Mouse (Mus musculus) c-Kit-positive CD71-negative TER-119-negative erythroid progenitor cells, embryonic 14.5 days (primary cell): Measurements from ENCODE around the gene Steap2.
"Not testable (repeated sequence)": the region's sequence is repeated elsewhere in the genome, so short reads cannot be mapped to it uniquely, and the experiment has no call there.

ENCODE experiments used
- DNase-seq: peaks from one replicate; pipeline ENCODE4 v3.0.0-alpha.2; 2013; ENCODE audit warnings: low read depth

The Steap2 gene

DNA sequence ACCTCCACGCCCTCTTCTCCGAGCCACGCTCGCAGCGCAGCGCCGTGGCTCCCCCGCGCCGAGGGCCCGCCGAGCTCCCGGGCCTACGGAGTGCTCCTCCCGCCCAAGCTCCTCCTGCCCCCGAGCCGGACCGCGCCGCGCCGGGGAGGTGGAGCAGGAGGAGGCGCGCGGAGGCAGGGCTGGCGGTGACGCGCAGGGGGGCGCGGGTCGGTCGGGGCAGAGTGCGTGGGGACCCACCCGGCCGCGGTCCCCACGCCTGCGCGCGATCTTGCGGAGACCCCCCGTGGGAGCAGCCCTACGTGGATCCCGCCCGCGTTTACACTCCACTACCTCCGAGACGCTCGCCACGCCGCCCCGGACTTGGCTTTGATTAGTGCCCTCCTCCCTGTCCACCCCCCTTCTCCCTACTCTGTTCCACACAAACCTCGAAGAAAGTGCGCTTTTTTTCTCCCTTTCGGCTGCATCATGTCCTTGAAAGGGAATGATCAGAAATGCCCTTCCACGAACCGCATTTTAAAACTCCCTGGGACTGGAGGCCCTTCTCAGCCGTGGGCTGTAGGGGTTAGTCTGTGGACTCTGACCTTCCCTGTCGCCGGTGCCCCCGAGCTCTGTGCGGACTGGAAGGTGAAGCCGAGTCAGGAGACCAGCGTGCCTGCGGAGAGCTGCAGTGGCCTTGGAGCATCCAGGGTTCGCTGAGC, at the start of gene Steap2:
Gene Steap2, minus strand, starts transcription at position 623 of the 698 bp plus-strand sequence.
- no peak for DNase-seq

DNA sequence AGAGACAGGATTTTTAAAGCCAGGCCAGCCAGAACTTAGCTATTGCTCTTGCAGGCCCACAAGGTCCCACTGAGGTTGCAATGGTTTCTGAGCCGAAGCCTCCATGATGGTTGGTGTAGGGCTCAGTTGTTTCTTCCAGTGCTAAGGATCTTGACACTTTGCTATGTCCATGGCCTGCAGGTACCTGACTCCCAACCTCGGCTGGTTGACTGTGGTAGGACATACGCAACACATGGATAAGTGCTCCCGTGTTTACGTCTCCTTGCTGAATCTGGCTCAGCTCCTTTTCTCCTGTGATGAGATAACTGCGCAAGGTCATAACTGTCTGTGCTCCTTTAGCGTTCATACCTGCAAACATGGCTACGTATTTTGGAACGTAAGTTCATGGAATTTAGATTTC, 40.1 kb upstream of the Steap2 start:
- no peak for DNase-seq

DNA sequence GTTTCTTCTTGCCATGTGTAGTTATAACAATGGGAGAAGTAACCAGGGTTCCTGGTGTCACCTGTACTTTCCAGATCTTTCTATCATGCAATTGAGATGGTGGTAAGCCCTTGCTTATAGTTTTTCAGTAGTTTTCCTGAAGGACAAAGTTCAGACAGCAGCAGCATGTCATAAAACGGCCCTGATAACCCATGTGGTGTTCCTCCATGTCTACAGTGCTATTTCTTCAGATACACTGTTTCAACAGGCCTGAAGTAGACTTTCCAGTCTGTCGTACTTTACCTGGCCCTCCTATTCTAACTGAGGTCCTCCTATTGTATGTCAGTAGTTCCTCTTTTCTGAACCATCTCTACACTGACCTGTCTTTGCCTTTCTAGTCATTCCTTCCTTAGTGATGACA, 38.5 kb upstream of the Steap2 start:
- no peak for DNase-seq

- no peak for DNase-seq
Measured at GRCm38 (mm10) chr5:5732208-5732607, 37.8 kb upstream of the Steap2 start.

GRCm38 (mm10) chr5:5729904-5730303, 35.5 kb upstream of the Steap2 start:
- no peak for DNase-seq

DNA sequence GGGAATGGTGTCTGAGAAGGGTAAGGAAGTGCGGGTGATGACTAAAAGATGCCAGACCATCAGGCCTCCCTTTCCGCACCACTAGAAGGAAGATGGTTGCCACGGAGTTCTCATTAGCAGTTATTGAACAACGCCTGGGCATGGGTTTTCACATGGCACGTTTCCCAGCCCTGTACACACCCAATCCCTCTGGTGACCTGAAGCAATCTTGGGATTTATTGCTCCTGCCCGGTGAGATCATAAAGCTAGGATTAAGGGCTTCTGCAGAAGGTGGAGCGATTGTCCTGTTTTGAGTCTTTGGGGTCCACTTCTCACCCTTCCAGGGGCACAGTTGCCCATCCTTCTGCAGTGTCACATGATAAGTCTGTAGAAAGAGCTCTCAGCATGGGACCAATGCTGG, 27.8 kb upstream of the Steap2 start:
- DNase-seq, result no peak

GRCm38 (mm10) chr5:5711032-5711431, 16.7 kb upstream of the Steap2 start:
- no peak for DNase-seq

DNA sequence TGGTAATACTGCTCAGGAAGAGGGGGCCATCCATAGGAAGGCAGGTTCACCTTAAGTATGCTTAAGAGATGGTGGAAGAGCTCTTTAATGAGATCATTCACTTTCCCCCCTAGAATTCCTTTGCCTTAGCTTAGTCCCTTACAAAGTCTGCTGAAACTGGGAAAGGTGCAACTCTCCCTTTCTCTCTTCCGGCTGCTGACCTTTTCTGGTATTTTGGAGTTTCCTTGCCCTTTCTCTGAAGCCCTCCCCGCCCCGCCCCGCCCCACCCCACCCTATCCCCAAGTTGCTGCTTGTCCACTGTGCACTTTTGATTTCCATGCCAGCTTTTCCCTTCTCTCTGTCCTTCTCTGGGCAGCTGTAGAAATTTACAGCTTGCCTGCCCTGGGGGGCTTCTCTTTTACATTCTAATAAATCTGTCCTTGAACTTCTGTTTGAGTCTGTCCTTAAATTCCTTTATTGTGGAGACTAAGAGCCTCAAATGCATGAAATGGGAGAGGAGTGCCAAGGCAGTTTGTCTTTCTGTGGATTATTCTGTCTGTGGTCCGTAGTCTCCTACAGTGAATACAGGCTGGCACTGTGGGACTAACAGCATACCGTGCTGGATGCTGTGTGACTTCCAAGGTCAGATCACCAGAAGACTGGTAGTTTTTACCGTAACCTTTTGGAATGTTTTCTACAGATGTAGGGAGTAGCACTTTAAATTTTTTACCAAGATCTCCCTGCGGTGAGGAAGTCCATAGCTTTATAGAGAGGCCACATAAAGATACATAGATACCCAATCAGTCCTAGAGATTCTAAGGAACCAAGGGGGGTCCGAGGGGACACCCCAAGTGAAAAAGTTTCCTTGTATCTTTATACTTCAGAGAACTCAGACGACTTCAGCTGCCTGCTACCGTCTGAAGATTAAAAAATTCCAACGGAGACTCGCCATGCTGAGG, 13.2 kb upstream of the Steap2 start:
- no peak for DNase-seq

GRCm38 (mm10) chr5:5705019-5705418, 10.6 kb upstream of the Steap2 start:
- no peak for DNase-seq

GRCm38 (mm10) chr5:5700386-5700785, 6.0 kb upstream of the Steap2 start:
- DNase-seq, result no peak

DNA sequence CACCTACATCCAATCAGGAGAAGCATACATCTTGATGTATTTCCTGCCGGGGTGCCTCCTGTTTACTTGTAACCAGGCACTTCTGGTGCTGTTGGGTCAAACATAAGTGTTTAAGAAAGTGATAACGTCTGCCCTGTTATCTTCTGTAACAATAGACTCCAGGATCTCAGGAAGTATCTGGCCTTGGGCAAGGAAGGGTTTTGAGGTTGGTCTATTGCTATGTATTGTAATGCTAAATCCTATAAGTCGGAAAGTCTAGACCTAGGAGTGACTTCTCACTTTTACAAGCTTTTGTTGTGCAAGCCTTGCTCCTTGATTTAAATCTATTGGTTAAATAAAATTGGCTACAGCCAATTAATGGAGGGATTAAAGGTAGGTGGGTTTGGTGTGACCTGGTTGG, 4.5 kb upstream of the Steap2 start:
- DNase-seq, result no peak

- DNase-seq, result no peak
Measured at GRCm38 (mm10) chr5:5695401-5695942, 1.1 kb upstream of the Steap2 start.

DNA sequence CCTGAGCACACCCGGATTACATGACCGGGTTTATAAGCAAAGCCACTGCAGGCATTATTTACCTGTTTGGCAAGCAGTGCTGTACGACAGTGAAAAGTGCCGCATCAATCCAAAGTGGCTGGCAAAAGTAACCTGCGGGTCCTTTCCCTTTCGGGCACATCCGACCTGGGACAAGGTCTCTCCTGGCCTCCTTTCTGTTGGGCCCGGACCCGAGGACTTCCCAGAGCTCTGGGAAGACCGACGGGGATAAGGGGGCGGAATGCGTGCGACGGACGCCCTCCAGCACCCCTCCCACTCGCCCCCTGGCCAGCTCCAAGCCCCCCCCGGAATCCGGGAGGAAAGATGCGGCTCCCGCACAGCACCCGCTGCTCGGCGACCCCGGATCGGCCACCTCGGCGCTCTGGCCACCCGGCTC, 830 bp downstream of the Steap2 start:
- DNase-seq, result no peak

- DNase-seq, result no peak
Measured at GRCm38 (mm10) chr5:5692167-5692738, 2.1 kb downstream of the Steap2 start.

- no peak for DNase-seq
Measured at GRCm38 (mm10) chr5:5688945-5689540, 5.3 kb downstream of the Steap2 start.

- DNase-seq, result no peak
Measured at GRCm38 (mm10) chr5:5688228-5688627, 6.2 kb downstream of the Steap2 start.

DNA sequence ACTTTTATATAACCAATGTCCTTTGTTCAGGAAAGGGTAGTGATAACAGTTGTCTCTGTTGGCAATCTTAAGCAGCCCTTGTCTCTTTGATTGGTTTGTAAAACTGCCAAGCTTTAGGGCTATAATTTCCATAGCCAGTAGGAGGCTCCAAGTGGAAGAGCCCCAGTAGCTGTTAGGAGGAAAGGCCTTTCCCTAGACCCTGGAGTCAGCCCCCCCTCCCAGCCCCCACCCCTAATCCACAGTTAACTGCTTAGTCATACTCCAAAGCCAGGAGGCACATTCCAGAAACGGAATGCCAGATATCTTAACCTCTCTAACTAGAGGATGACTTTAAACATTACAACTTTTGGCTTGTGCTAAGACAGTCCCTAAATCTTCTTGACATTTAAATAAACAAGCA, 7.4 kb downstream of the Steap2 start:
- no peak for DNase-seq

DNA sequence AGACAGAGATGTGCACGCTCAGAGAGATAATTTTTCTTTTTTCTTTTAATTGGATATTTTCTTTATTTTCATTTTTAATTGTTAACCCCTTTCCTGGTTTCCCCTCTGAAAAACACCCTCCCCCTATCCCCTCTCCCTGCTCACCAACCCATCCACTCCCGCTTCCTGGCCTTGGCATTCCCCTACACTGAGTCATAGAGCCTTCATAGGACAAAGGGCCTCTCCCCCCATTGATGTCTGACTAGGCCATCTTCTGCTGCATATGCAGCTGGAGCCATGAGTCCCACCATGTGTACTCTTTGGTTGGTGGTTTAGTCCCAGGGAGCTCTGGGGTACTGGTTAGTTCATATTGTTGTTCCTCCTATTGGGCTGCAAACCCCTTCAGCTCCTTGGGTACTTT, 9.4 kb downstream of the Steap2 start:
- not testable (repeated sequence) for DNase-seq

DNA sequence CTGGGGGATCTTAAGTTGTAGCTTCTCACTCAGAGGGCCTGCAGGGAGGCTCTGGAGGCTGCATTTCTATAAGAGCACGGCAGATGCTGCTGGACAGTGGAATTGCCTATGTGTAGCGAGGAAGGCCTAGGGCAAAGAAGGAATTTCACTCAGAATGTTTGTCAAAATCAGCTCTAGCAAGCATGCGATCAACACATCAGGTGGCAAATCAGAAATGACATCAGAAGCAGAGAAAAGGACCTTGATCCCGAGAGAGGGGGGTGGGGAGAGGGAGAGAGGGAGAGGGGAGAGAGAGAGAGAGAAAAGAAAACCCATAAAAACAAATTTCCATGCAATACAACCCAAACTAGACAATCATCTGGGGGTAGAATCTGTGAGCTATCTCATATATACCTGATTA, 11.1 kb downstream of the Steap2 start:
- DNase-seq, result no peak

GRCm38 (mm10) chr5:5679459-5679858, 14.9 kb downstream of the Steap2 start:
- no peak for DNase-seq

DNA sequence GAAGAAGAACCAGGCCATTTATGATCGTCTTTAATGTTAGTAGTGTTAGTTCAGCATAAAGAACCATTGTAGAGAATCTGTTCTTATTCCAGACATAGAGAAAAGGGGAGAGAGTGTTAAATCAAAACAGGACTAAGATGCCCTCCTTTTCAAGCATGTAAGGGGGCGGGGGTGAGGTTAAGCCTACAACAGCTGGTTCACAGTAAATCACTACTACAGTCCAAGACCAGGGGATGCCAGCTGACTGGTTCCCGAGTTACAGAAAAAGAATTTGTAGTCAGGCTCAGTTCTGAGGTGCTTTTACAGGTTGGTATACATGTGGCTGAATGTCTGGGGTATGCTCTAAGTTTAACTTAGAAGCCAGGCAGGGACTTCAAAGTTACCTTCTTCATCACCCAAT, 18.3 kb downstream of the Steap2 start:
- no peak for DNase-seq

DNA sequence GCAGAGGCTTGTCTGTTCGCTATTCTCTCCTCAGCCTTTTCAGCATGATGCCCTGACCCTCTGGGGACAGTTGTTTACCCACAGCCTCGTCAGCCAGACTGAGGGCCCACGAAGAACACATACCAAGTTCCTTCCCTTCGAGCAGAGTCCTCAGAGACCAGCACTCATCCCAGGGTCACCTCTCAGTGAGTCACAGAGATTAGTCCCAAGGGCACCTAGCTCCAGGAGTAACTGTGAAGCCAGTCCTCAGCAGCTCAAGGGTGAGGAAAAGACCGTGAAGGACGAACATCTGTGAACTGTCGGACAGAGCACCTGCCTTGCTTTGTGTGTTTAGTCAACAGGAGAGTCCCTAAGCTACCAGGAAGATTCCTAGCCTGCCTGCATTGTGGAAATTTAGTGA, 25.5 kb downstream of the Steap2 start:
- no peak for DNase-seq
